Mouse (Mus musculus) CH12.LX (cell line): ENCODE measurements around the gene Sowaha. TPM values are rescaled to one million over a fixed set of nuclear protein-coding genes. Genes with fewer than 3 reads are reported as not detected.
A peak's percentile ranks its signal among the peaks of the same experiment; 100 is the strongest.

Source experiments
- DNase-seq: peaks from one replicate; pipeline ENCODE4 v3.0.0-alpha.2; 2013; ENCODE audit errors: extremely low read depth
- H3K27ac ChIP-seq: 2 replicates; pipeline ENCODE4 v1.5.1; 2012; ENCODE audit warnings: low read depth, mild to moderate bottlenecking, control low read depth, moderate library complexity; ENCODE audit not compliant: insufficient read depth
- H3K27me3 ChIP-seq: replicated peaks from 2 replicates; pipeline ENCODE3; 2012; ENCODE audit warnings: inconsistent platforms
- H3K36me3 ChIP-seq, 2 experiments: replicated peaks in 1 of 2; 2 replicates each; pipeline versions ENCODE3 to v1.6.1; 2012; ENCODE audit warnings: inconsistent platforms in 1 of 2, low read length in 1 of 2, mild to moderate bottlenecking in 1 of 2, mixed read lengths in 1 of 2, moderate library complexity in 1 of 2; ENCODE audit not compliant: control insufficient read depth in 1 of 2, insufficient read depth in 1 of 2
- H3K4me1 ChIP-seq, 2 experiments: 2 replicates each; pipeline ENCODE4 v1.6.1; 2012; ENCODE audit warnings: inconsistent platforms in 1 of 2, moderate library complexity in 1 of 2; ENCODE audit not compliant: insufficient read depth in 2 of 2, control insufficient read depth in 1 of 2
- H3K4me2 ChIP-seq: 2 replicates; pipeline ENCODE4 v1.6.1; 2012; ENCODE audit warnings: low read depth, mild to moderate bottlenecking, control low read depth; ENCODE audit not compliant: poor library complexity, insufficient read depth, severe bottlenecking
- H3K4me3 ChIP-seq, 3 experiments: fragments of 150-350 bp in 1 of 3; sonication (generic) in 1 of 3; replicated peaks in 1 of 3; 2 replicates each; pipeline versions ENCODE3 to v1.5.1; 2011 to 2012; ENCODE audit warnings: low read depth in 2 of 3, low read length in 2 of 3, mild to moderate bottlenecking in 2 of 3, moderate library complexity in 2 of 3, control low read depth in 1 of 3, improper control_type of control experiment in 1 of 3, inconsistent platforms in 1 of 3, mixed read lengths in 1 of 3; ENCODE audit not compliant: poor library complexity in 1 of 3
- H3K79me2 ChIP-seq: replicated peaks from 2 replicates; pipeline ENCODE4 v1.6.1; 2012; ENCODE audit warnings: mild to moderate bottlenecking, moderate library complexity; ENCODE audit not compliant: control insufficient read depth, poor library complexity, insufficient read depth, severe bottlenecking; ENCODE audit errors: extremely low read depth
- H3K9ac ChIP-seq: 2 replicates; pipeline ENCODE4 v1.6.1; 2012; ENCODE audit warnings: low read depth, mild to moderate bottlenecking, control low read depth, moderate library complexity; ENCODE audit not compliant: insufficient read depth
- H3K9me3 ChIP-seq: replicated peaks from 2 replicates; pipeline ENCODE3; 2012; ENCODE audit warnings: low read length, inconsistent platforms, mixed read lengths
- CHD1 ChIP-seq: IDR thresholded peaks from 2 replicates; pipeline ENCODE4 v1.6.1; 2012; ENCODE audit warnings: low read depth, low read length, improper control_type of control experiment, inconsistent platforms
- CHD2 ChIP-seq: IDR thresholded peaks from 2 replicates; pipeline ENCODE4 v1.6.1; 2011; ENCODE audit warnings: low read length, improper control_type of control experiment
- CTCF ChIP-seq, 2 experiments: IDR thresholded peaks in 1 of 2; conservative IDR thresholded peaks in 1 of 2; 2 replicates each; pipeline ENCODE4 v1.5.1; 2011 to 2012; ENCODE audit warnings: low read depth in 2 of 2, low read length in 2 of 2, improper control_type of control experiment in 1 of 2, inconsistent platforms in 1 of 2, mild to moderate bottlenecking in 1 of 2, moderate library complexity in 1 of 2
- E2F4 ChIP-seq: IDR thresholded peaks from 2 replicates; pipeline ENCODE4 v1.6.1; 2011; ENCODE audit warnings: low read depth, low read length, improper control_type of control experiment; ENCODE audit not compliant: insufficient replicate concordance
- ELF1 ChIP-seq: IDR thresholded peaks from 2 replicates; pipeline ENCODE4 v1.6.1; 2014; ENCODE audit warnings: low read depth, mild to moderate bottlenecking, inconsistent platforms, low read length, improper control_type of control experiment
- ETS1 ChIP-seq: conservative IDR thresholded peaks from 2 replicates; pipeline ENCODE4 v1.6.1; 2012; ENCODE audit warnings: low read depth, mild to moderate bottlenecking, inconsistent platforms, low read length, improper control_type of control experiment, moderate library complexity
- HCFC1 ChIP-seq: IDR thresholded peaks from 2 replicates; pipeline ENCODE4 v1.6.1; 2012; ENCODE audit warnings: low read depth, mild to moderate bottlenecking, inconsistent platforms, low read length, improper control_type of control experiment
- IRF4 ChIP-seq: IDR thresholded peaks from 2 replicates; pipeline ENCODE4 v1.6.1; 2014; ENCODE audit warnings: low read depth, mild to moderate bottlenecking, inconsistent platforms, low read length, improper control_type of control experiment
- JUND ChIP-seq: conservative IDR thresholded peaks from 2 replicates; pipeline ENCODE4 v1.6.1; 2011; ENCODE audit warnings: low read depth, low read length, improper control_type of control experiment
- KAT2A ChIP-seq: IDR thresholded peaks from 2 replicates; pipeline ENCODE4 v1.6.1; 2012; ENCODE audit warnings: low read length, improper control_type of control experiment, inconsistent platforms; ENCODE audit not compliant: insufficient replicate concordance
- MAFK ChIP-seq: IDR thresholded peaks from 2 replicates; pipeline ENCODE4 v1.6.1; 2011; ENCODE audit warnings: low read length, improper control_type of control experiment; ENCODE audit not compliant: insufficient replicate concordance
- MAZ ChIP-seq: IDR thresholded peaks from 2 replicates; pipeline ENCODE4 v1.6.1; 2012; ENCODE audit warnings: low read depth, mild to moderate bottlenecking, inconsistent platforms, low read length, improper control_type of control experiment, moderate library complexity
- MEF2A ChIP-seq: IDR thresholded peaks from 2 replicates; pipeline ENCODE4 v1.6.1; 2014; ENCODE audit warnings: low read depth, mild to moderate bottlenecking, inconsistent platforms, low read length, improper control_type of control experiment, borderline replicate concordance
- MXI1 ChIP-seq: IDR thresholded peaks from 2 replicates; pipeline ENCODE4 v1.6.1; 2011; ENCODE audit warnings: mild to moderate bottlenecking, low read depth, low read length, improper control_type of control experiment
- NRF1 ChIP-seq: IDR thresholded peaks from 2 replicates; pipeline ENCODE4 v1.6.1; 2014; ENCODE audit warnings: low read depth, mild to moderate bottlenecking, inconsistent platforms, low read length, improper control_type of control experiment, moderate library complexity
- POLR2A ChIP-seq: IDR thresholded peaks from 2 replicates; pipeline ENCODE4 v1.6.1; 2011; ENCODE audit warnings: low read depth, mild to moderate bottlenecking, improper control_type of control experiment, low read length
- SIN3A ChIP-seq: IDR thresholded peaks from 2 replicates; pipeline ENCODE4 v1.6.1; 2012; ENCODE audit warnings: low read length, improper control_type of control experiment, inconsistent platforms
- SMC3 ChIP-seq: IDR thresholded peaks from 2 replicates; pipeline ENCODE4 v1.6.1; 2011; ENCODE audit warnings: low read depth, low read length, improper control_type of control experiment
- UBTF ChIP-seq: IDR thresholded peaks from 2 replicates; pipeline ENCODE4 v1.6.1; 2012; ENCODE audit warnings: low read depth, mild to moderate bottlenecking, inconsistent platforms, low read length, improper control_type of control experiment, moderate library complexity
- USF1 ChIP-seq: IDR thresholded peaks from 2 replicates; pipeline ENCODE4 v1.6.1; 2014; ENCODE audit warnings: low read depth, mild to moderate bottlenecking, inconsistent platforms, low read length, improper control_type of control experiment
- ZC3H11A ChIP-seq: IDR thresholded peaks from 2 replicates; pipeline ENCODE4 v1.6.1; 2012; ENCODE audit warnings: low read depth, mild to moderate bottlenecking, inconsistent platforms, low read length, improper control_type of control experiment
- ZKSCAN1 ChIP-seq: IDR thresholded peaks from 2 replicates; pipeline ENCODE4 v1.6.1; 2012; ENCODE audit warnings: low read depth, inconsistent platforms, low read length, improper control_type of control experiment, borderline replicate concordance
- dilution Hi-C: fragments of 300-500 bp; cut with MboI; formaldehyde crosslinking; loops from 2 replicates; pipeline ENCODE4 v1.14.3; 2020; ENCODE audit warnings: low sequenced_read_pairs; ENCODE audit not compliant: extremely low pct_unique_long_range_greater_than_20kb, extremely low pct_ligation_motif_present
- in situ Hi-C: fragments of 300-500 bp; cut with MboI; formaldehyde crosslinking; loops from 3 replicates; pipeline ENCODE4 v1.14.3; 2019; ENCODE audit warnings: low sequenced_read_pairs, low pct_ligation_motif_present, low pct_unique_long_range_greater_than_20kb, mixed read lengths
- polyA plus RNA-seq: library from polyadenylated mRNA; unstranded; fragments of >175 nt; gene quantifications from 2 replicates; pipeline ENCODE4 v1.2.1, GENCODE M21; 2012; ENCODE audit warnings: low read depth; ENCODE audit not compliant: insufficient read length
- total RNA-seq, 2 experiments: library from RNA; depleted of rRNA; stranded (reverse); fragments of 300-350 nt in 1 of 2; fragments of >200 nt in 1 of 2; gene quantifications; 2 replicates each; pipeline ENCODE4 v1.2.3; 2012 to 2014

The Sowaha gene
- total and polyA plus RNA-seq, 3 experiments = not detected

GRCm38 (mm10) chr11:53519207-53520121, 39.4 kb upstream of the Sowaha start, which contains the start of gene Sept8:
Sept8 (plus strand) TSS chr11:53519257.
- no peaks in the 10 kb centered on the region for H3K79me2 ChIP-seq
- in situ Hi-C loops (loop anchor here (5.0 kb wide), 1 partner anchor 47 kb away; the partner anchor contains the start of gene Gm9837), dilution Hi-C loops (no loop called here)
- H3K27ac ChIP-seq = no peak within 1 kb of the TSS
- H3K4me1 ChIP-seq = peaks cover 8 to 20% of the 10 kb centered on the region in 2 experiments
- H3K4me3 ChIP-seq = peak within 1 kb of the TSS; percentile 55 to 67 (median 60)
- H3K9ac ChIP-seq = peak within 1 kb of the TSS; percentile 65
- no peaks in the 10 kb centered on the region for H3K9me3 ChIP-seq
- peaks cover 20% of the 10 kb centered on the region for H3K27me3 ChIP-seq
- peak within 1 kb of the TSS; percentile 86 for H3K4me2 ChIP-seq
- TF ChIP-seq CTCF (conservative IDR thresholded peaks at IDR 0.05 in 1 of 2, IDR thresholded peaks at IDR 0.05 in 1 of 2; ENCODE audit: low read depth in 2 of 2, low read length in 2 of 2) (no peak), E2F4 (no peak), SMC3 (no peak), ZC3H11A (no peak), ELF1 (peak; percentile 82), IRF4 (peak; percentile 41; the same call in 1 of the 2 replicates), NRF1 (peak; percentile 40; the same call in 1 of the 2 replicates), UBTF (peak; percentile 67), CHD1 (no peak), CHD2 (no peak), POLR2A (peak; percentile 45; the same call in 1 of the 2 replicates), SIN3A (0 out of 2 replicates have a peak, but pooled peaks have one; percentile 28), MXI1 (no peak; the same call in 1 of the 2 replicates), JUND (no peak), MAZ (no peak), HCFC1 (peak; percentile 73), MEF2A (0 out of 2 replicates have a peak, but pooled peaks have one; percentile 12)
- TF ChIP-seq, all 38 proteins: peak for 8
- no peaks in the 10 kb centered on the region for H3K36me3 ChIP-seq
- DNase-seq = no peak

- no peak for DNase-seq
- H3K9ac ChIP-seq = no peak overlapping the region
- H3K79me2 ChIP-seq = no peaks in the 10 kb centered on the region
- H3K9me3 ChIP-seq = no peaks in the 10 kb centered on the region
- no peak overlapping the region for H3K4me3 ChIP-seq
- H3K27me3 ChIP-seq = peaks cover 20% of the 10 kb centered on the region
- H3K4me2 ChIP-seq = no peak overlapping the region
- peaks cover 8 to 20% of the 10 kb centered on the region in 2 experiments for H3K4me1 ChIP-seq
- TF ChIP-seq MXI1 = no peak
- TF ChIP-seq USF1 = no peak
- TF ChIP-seq HCFC1 = no peak
- no peak for TF ChIP-seq KAT2A
- TF ChIP-seq ETS1 = no peak
- no peak for TF ChIP-seq CHD1
- TF ChIP-seq ZKSCAN1 = no peak
- TF ChIP-seq JUND = no peak
- no peak for TF ChIP-seq CTCF (conservative IDR thresholded peaks at IDR 0.05 in 1 of 2, IDR thresholded peaks at IDR 0.05 in 1 of 2; ENCODE audit: low read depth in 2 of 2, low read length in 2 of 2)
- no peak for TF ChIP-seq MAFK
- dilution Hi-C loops = no loop called here
- no peak overlapping the region for H3K27ac ChIP-seq
- in situ Hi-C loops = loop anchor here (5.0 kb wide), 1 partner anchor 46 kb away; the partner anchor contains the start of gene Gm9837
- no peaks in the 10 kb centered on the region for H3K36me3 ChIP-seq
Measured at GRCm38 (mm10) chr11:53518759-53519158, 38.7 kb upstream of the Sowaha start.
